Mouse (Mus musculus): Measurements from ENCODE around the gene Tfb1m. TPM values are rescaled to one million over a fixed set of nuclear protein-coding genes. Genes with fewer than 3 reads are reported as not detected.

The Tfb1m gene
- polyA plus RNA-seq, 1 experiment from 2014 or later: 23.5 TPM

GRCm38 (mm10) chr17:3540304-3540703 lies 17.3 kb downstream of the Tfb1m start:
- WGBS: 95% methylated on average over 2 of the region's 2 CpGs
- no peak overlapping the region for H3K4me3 ChIP-seq

GRCm38 (mm10) chr17:3533425-3533824 lies 24.2 kb downstream of the Tfb1m start:
- WGBS: 22% methylated on average over 1 of the region's 1 CpGs
- DNase-seq (ENCODE audit: extremely low spot score, low spot score): no peak
- H3K4me3 ChIP-seq: no peak overlapping the region
- H3K9me3 ChIP-seq: no peaks in the 10 kb centered on the region
- H3K36me3 ChIP-seq (replicated peaks): peaks cover 14% of the 10 kb centered on the region
- no peaks in the 10 kb centered on the region for H3K4me1 ChIP-seq
- H3K27me3 ChIP-seq (ENCODE audit: poor library complexity, severe bottlenecking): no peaks in the 10 kb centered on the region
- no peak overlapping the region for H3K27ac ChIP-seq

More at GRCm38 (mm10) chr17:3540304-3540703, 17.3 kb downstream of the Tfb1m start:
- no peak for DNase-seq (ENCODE audit: extremely low spot score, low spot score)
- Histone ChIP-seq H3K27ac (no peak overlapping the region), H3K27me3 (ENCODE audit: poor library complexity, severe bottlenecking) (no peaks in the 10 kb centered on the region), H3K4me1 (no peaks in the 10 kb centered on the region), H3K9me3 (no peaks in the 10 kb centered on the region), H3K36me3 (replicated peaks) (peaks cover 17% of the 10 kb centered on the region)

- H3K27ac ChIP-seq: no peak within 1 kb of the TSS
- H3K4me3 ChIP-seq: no peak within 1 kb of the TSS
- H3K9me3 ChIP-seq: no peaks in the 10 kb centered on the region
- peaks cover 12% of the 10 kb centered on the region for H3K36me3 ChIP-seq (replicated peaks)
- no peaks in the 10 kb centered on the region for H3K4me1 ChIP-seq
- no peak for DNase-seq (ENCODE audit: extremely low spot score, low spot score)
- no peaks in the 10 kb centered on the region for H3K27me3 ChIP-seq (ENCODE audit: poor library complexity, severe bottlenecking)
- WGBS: 92% methylated on average over 4 of the region's 4 CpGs
Measured at GRCm38 (mm10) chr17:3532254-3532653, 25.3 kb downstream of the Tfb1m start, which contains the start of gene Cldn20. Gene Cldn20 (plus strand): TSS chr17:3532554.

- Histone ChIP-seq H3K27me3 (ENCODE audit: poor library complexity, severe bottlenecking) (no peaks in the 10 kb centered on the region), H3K27ac (no peak overlapping the region), H3K4me1 (no peaks in the 10 kb centered on the region), H3K36me3 (replicated peaks) (peaks cover 12% of the 10 kb centered on the region), H3K4me3 (no peak overlapping the region), H3K9me3 (no peaks in the 10 kb centered on the region)
- WGBS: 79% methylated on average over 1 of the region's 1 CpGs
- DNase-seq (ENCODE audit: extremely low spot score, low spot score): no peak
Measured at GRCm38 (mm10) chr17:3531641-3532040, 25.9 kb downstream of the Tfb1m start.

- no peak overlapping the region for H3K27ac ChIP-seq
- H3K9me3 ChIP-seq: no peaks in the 10 kb centered on the region
- H3K4me1 ChIP-seq: no peaks in the 10 kb centered on the region
- H3K4me3 ChIP-seq: no peak overlapping the region
- H3K27me3 ChIP-seq (ENCODE audit: poor library complexity, severe bottlenecking): no peaks in the 10 kb centered on the region
- H3K36me3 ChIP-seq (replicated peaks): peaks cover 12% of the 10 kb centered on the region
- no peak for DNase-seq (ENCODE audit: extremely low spot score, low spot score)
- whole genome bisulfite sequencing: 72% methylated on average over 7 of the region's 7 CpGs
Measured at GRCm38 (mm10) chr17:3530549-3530948, 27.0 kb downstream of the Tfb1m start.

- DNase-seq (ENCODE audit: extremely low spot score, low spot score): no peak
- H3K4me3 ChIP-seq: no peak overlapping the region
- H3K27ac ChIP-seq: no peak overlapping the region
- no peaks in the 10 kb centered on the region for H3K9me3 ChIP-seq
- WGBS: 71% methylated on average over 3 of the region's 3 CpGs
- peaks cover 12% of the 10 kb centered on the region for H3K36me3 ChIP-seq (replicated peaks)
- no peaks in the 10 kb centered on the region for H3K4me1 ChIP-seq
- H3K27me3 ChIP-seq (ENCODE audit: poor library complexity, severe bottlenecking): no peaks in the 10 kb centered on the region
Measured at GRCm38 (mm10) chr17:3529523-3529922, 28.1 kb downstream of the Tfb1m start.

GRCm38 (mm10) chr17:3527841-3528471 lies 29.6 kb downstream of the Tfb1m start:
- no peaks in the 10 kb centered on the region for H3K4me1 ChIP-seq
- no peaks in the 10 kb centered on the region for H3K9me3 ChIP-seq
- 88% methylated on average over 6 of the region's 6 CpGs for WGBS
- H3K36me3 ChIP-seq (replicated peaks): peaks cover 12% of the 10 kb centered on the region
- no peaks in the 10 kb centered on the region for H3K27me3 ChIP-seq (ENCODE audit: poor library complexity, severe bottlenecking)
- no peak overlapping the region for H3K4me3 ChIP-seq
- DNase-seq (ENCODE audit: extremely low spot score, low spot score): no peak
- no peak overlapping the region for H3K27ac ChIP-seq

- Histone ChIP-seq H3K4me3 (no peak overlapping the region), H3K27me3 (ENCODE audit: poor library complexity, severe bottlenecking) (no peaks in the 10 kb centered on the region), H3K36me3 (replicated peaks) (peaks cover 16% of the 10 kb centered on the region), H3K4me1 (peaks cover 4% of the 10 kb centered on the region), H3K27ac (no peak overlapping the region), H3K9me3 (no peaks in the 10 kb centered on the region)
- no peak for DNase-seq (ENCODE audit: extremely low spot score, low spot score)
- 93% methylated on average over 5 of the region's 5 CpGs for WGBS
Measured at GRCm38 (mm10) chr17:3520344-3520743, 37.2 kb downstream of the Tfb1m start.

- 50% methylated on average over 9 of the region's 9 CpGs for WGBS
- no peak overlapping the region for H3K4me3 ChIP-seq
- H3K27me3 ChIP-seq (ENCODE audit: poor library complexity, severe bottlenecking): no peaks in the 10 kb centered on the region
- no peak overlapping the region for H3K27ac ChIP-seq
- peaks cover 4% of the 10 kb centered on the region for H3K4me1 ChIP-seq
- no peak for DNase-seq (ENCODE audit: extremely low spot score, low spot score)
- H3K9me3 ChIP-seq: no peaks in the 10 kb centered on the region
- peaks cover 16% of the 10 kb centered on the region for H3K36me3 ChIP-seq (replicated peaks)
Measured at GRCm38 (mm10) chr17:3516406-3516805, 41.2 kb downstream of the Tfb1m start.

- WGBS: 92% methylated on average over 8 of the region's 8 CpGs
- peaks cover 4% of the 10 kb centered on the region for H3K4me1 ChIP-seq
- H3K36me3 ChIP-seq (replicated peaks): peaks cover 12% of the 10 kb centered on the region
- no peaks in the 10 kb centered on the region for H3K27me3 ChIP-seq (ENCODE audit: poor library complexity, severe bottlenecking)
- no peak for DNase-seq (ENCODE audit: extremely low spot score, low spot score)
- no peak overlapping the region for H3K4me3 ChIP-seq
- no peak overlapping the region for H3K27ac ChIP-seq
- no peaks in the 10 kb centered on the region for H3K9me3 ChIP-seq
Measured at GRCm38 (mm10) chr17:3515851-3516250, 41.7 kb downstream of the Tfb1m start.

- WGBS: 89% methylated on average over 5 of the region's 5 CpGs
- Histone ChIP-seq H3K9me3 (no peaks in the 10 kb centered on the region), H3K27ac (no peak overlapping the region), H3K4me3 (no peak overlapping the region), H3K27me3 (ENCODE audit: poor library complexity, severe bottlenecking) (no peaks in the 10 kb centered on the region), H3K36me3 (replicated peaks) (peaks cover 11% of the 10 kb centered on the region), H3K4me1 (peaks cover 4% of the 10 kb centered on the region)
- no peak for DNase-seq (ENCODE audit: extremely low spot score, low spot score)
Measured at GRCm38 (mm10) chr17:3514316-3514715, 43.3 kb downstream of the Tfb1m start.

GRCm38 (mm10) chr17:3509841-3510240 lies 47.7 kb downstream of the Tfb1m start:
- Histone ChIP-seq H3K4me1 (no peaks in the 10 kb centered on the region), H3K9me3 (no peaks in the 10 kb centered on the region), H3K36me3 (replicated peaks) (no peaks in the 10 kb centered on the region), H3K4me3 (no peak overlapping the region), H3K27ac (no peak overlapping the region), H3K27me3 (ENCODE audit: poor library complexity, severe bottlenecking) (no peaks in the 10 kb centered on the region)
- WGBS: 19% methylated on average over 1 of the region's 1 CpGs
- peak; percentile 44 for DNase-seq (ENCODE audit: extremely low spot score, low spot score)

GRCm38 (mm10) chr17:3506508-3506907 lies 51.1 kb downstream of the Tfb1m start:
- Histone ChIP-seq H3K4me1 (no peaks in the 10 kb centered on the region), H3K36me3 (replicated peaks) (no peaks in the 10 kb centered on the region), H3K9me3 (no peaks in the 10 kb centered on the region), H3K27me3 (ENCODE audit: poor library complexity, severe bottlenecking) (no peaks in the 10 kb centered on the region), H3K4me3 (no peak overlapping the region), H3K27ac (no peak overlapping the region)
- WGBS: 90% methylated on average over 8 of the region's 8 CpGs
- no peak for DNase-seq (ENCODE audit: extremely low spot score, low spot score)

- Histone ChIP-seq H3K27me3 (ENCODE audit: poor library complexity, severe bottlenecking) (no peaks in the 10 kb centered on the region), H3K9me3 (no peaks in the 10 kb centered on the region), H3K4me1 (no peaks in the 10 kb centered on the region), H3K27ac (no peak overlapping the region), H3K36me3 (replicated peaks) (no peaks in the 10 kb centered on the region), H3K4me3 (no peak overlapping the region)
- 77% methylated on average over 1 of the region's 1 CpGs for WGBS
- DNase-seq (ENCODE audit: extremely low spot score, low spot score): no peak
Measured at GRCm38 (mm10) chr17:3505711-3506110, 51.9 kb downstream of the Tfb1m start.
